Comparison of ENCODE assay signal across 10 mouse cellular contexts in genomic region chr9:66123648-66124047, GRCm38 (mm10). TPM values are rescaled to one million over a fixed set of nuclear protein-coding genes. Genes with fewer than 3 reads are reported as not detected.
A peak's percentile ranks its signal among the peaks of the same experiment; 100 is the strongest.
DNase-seq lines count a peak whose midpoint lies in the region; ATAC-seq and TF ChIP-seq lines count a peak whose summit lies in the region.
"Had no signal": no experiment of that assay in that cellular context is flagged by ENCODE, and none has a peak within 500 bp of the region (broad histone marks: within the 10 kb centered on the region; RNA-seq: fewer than 3 reads in every experiment).

No protein-coding gene starts in this region.

- H3K4me2 ChIP-seq in embryonic facial prominence, embryonic 12.5 days (replicated peaks), result peak overlapping the region; percentile 67
- H3K4me2 ChIP-seq in hindbrain, postnatal 0 days (ENCODE audit: low read depth, low read length), result peak overlapping the region; percentile 75
- H3K4me2 ChIP-seq in midbrain, postnatal 0 days (ENCODE audit: low read depth, low read length, poor library complexity, severe bottlenecking), result peak overlapping the region; percentile 70

- H3K9me3 ChIP-seq in embryonic facial prominence, embryonic 12.5 days, result no peaks in the 10 kb centered on the region
- no peaks in the 10 kb centered on the region for H3K9me3 ChIP-seq in hindbrain, postnatal 0 days (ENCODE audit: low read length)
- H3K9me3 ChIP-seq in midbrain, postnatal 0 days (ENCODE audit: low read length), result no peaks in the 10 kb centered on the region

- peak overlapping the region; percentile 71 for H3K9ac ChIP-seq in embryonic facial prominence, embryonic 12.5 days
- H3K9ac ChIP-seq in hindbrain, postnatal 0 days (replicated peaks; ENCODE audit: low read length), result peak overlapping the region; percentile 84
- peak overlapping the region; percentile 83 for H3K9ac ChIP-seq in midbrain, postnatal 0 days (replicated peaks; ENCODE audit: low read length, poor library complexity, severe bottlenecking)

- no peak for TF ChIP-seq POLR2A in lung, adult 2 months (IDR thresholded peaks at IDR 0.05; ENCODE audit: borderline replicate concordance, extremely low read depth, low read depth, low read length)

- peak overlapping the region; percentile 88 for H3K4me3 ChIP-seq in lung, adult 2 months (replicated peaks; ENCODE audit: extremely low read depth, low read depth, low read length)
- peak overlapping the region; percentile 71 for H3K4me3 ChIP-seq in embryonic facial prominence, embryonic 12.5 days
- peak overlapping the region; percentile 83 for H3K4me3 ChIP-seq in hindbrain, postnatal 0 days (ENCODE audit: low read length)
- peak overlapping the region; percentile 63 for H3K4me3 ChIP-seq in midbrain, postnatal 0 days (ENCODE audit: low read depth, low read length)

- no peaks in the 10 kb centered on the region for H3K36me3 ChIP-seq in embryonic facial prominence, embryonic 12.5 days
- no peaks in the 10 kb centered on the region for H3K36me3 ChIP-seq in hindbrain, postnatal 0 days (ENCODE audit: insufficient read depth, low read length)
- no peaks in the 10 kb centered on the region for H3K36me3 ChIP-seq in midbrain, postnatal 0 days (ENCODE audit: insufficient read depth, low read length)

- no peak for DNase-seq in lung, adult 2 months
- DNase-seq in lung, postnatal 4 days, result no peak
- DNase-seq in hindbrain, postnatal 0 days (ENCODE audit: low spot score), result no peak
- no peak for DNase-seq in midbrain, postnatal 0 days (ENCODE audit: low spot score)
- DNase-seq in ovary, adult 18-20 months (ENCODE audit: low spot score), result no peak
- no peak for DNase-seq in right cerebral cortex, adult 2 months (ENCODE audit: low spot score in 2 of 2)
- DNase-seq in thymus, postnatal 14 days, result no peak
- DNase-seq: kidney, postnatal 10 days; right cerebral cortex, postnatal 14 days had no signal

- H3K4me1 ChIP-seq in lung, adult 2 months (ENCODE audit: control insufficient read depth, insufficient read depth, low read length), result peaks cover 8% of the 10 kb centered on the region
- H3K4me1 ChIP-seq in embryonic facial prominence, embryonic 12.5 days, result peaks cover 18% of the 10 kb centered on the region; the same call in 1 of the 2 replicates
- peaks cover 18% of the 10 kb centered on the region for H3K4me1 ChIP-seq in hindbrain, postnatal 0 days (ENCODE audit: insufficient read depth, low read length)
- peaks cover 25% of the 10 kb centered on the region for H3K4me1 ChIP-seq in midbrain, postnatal 0 days (ENCODE audit: insufficient read depth, low read length)

- TF ChIP-seq CTCF in lung, adult 2 months (IDR thresholded peaks at IDR 0.05; ENCODE audit: insufficient read depth, low read length), result no peak
- TF ChIP-seq CTCF in hindbrain, postnatal 0 days (IDR thresholded peaks at IDR 0.05; ENCODE audit: low read depth), result no peak
- TF ChIP-seq CTCF in midbrain, postnatal 0 days (IDR thresholded peaks at IDR 0.05), result no peak

- ATAC-seq in embryonic facial prominence, embryonic 12.5 days (ENCODE audit: insufficient number of reproducible peaks, insufficient read depth, low FRiP score, low TSS enrichment), result no peak
- ATAC-seq in hindbrain, postnatal 0 days, result no peak
- no peak for ATAC-seq in midbrain, postnatal 0 days (ENCODE audit: low FRiP score)

- H3K27me3 ChIP-seq in embryonic facial prominence, embryonic 12.5 days, result no peaks in the 10 kb centered on the region
- H3K27me3 ChIP-seq in hindbrain, postnatal 0 days (ENCODE audit: insufficient read depth, low read length), result no peaks in the 10 kb centered on the region
- no peaks in the 10 kb centered on the region for H3K27me3 ChIP-seq in midbrain, postnatal 0 days (ENCODE audit: insufficient read depth, low read length)

- no peak overlapping the region for H3K27ac ChIP-seq in embryonic facial prominence, embryonic 12.5 days
- H3K27ac ChIP-seq in hindbrain, postnatal 0 days, result peak overlapping the region; percentile 89; the same call in 1 of the 2 replicates
- peak overlapping the region; percentile 75 for H3K27ac ChIP-seq in midbrain, postnatal 0 days (ENCODE audit: low read depth, low read length)

- 5% methylated on average over 5 of the region's 5 CpGs for WGBS in lung, adult 2 months
- 14% methylated on average over 5 of the region's 5 CpGs for WGBS in embryonic facial prominence, embryonic 12.5 days
- WGBS in hindbrain, postnatal 0 days, result 8% methylated on average over 5 of the region's 5 CpGs
- WGBS in midbrain, postnatal 0 days, result 9% methylated on average over 5 of the region's 5 CpGs

RNA-seq across cellular contexts. Expression of gene Snx1, which starts 2.7 kb away (rescaled TPM):
- 50.7 and 57.3 TPM in 2 replicates for polyA plus RNA-seq in lung, adult 2 months (2012; rRNA removed)
- polyA plus RNA-seq in embryonic facial prominence, embryonic 12.5 days (2016; fragmentation: Nextera tagmentation; extraction: Ambion mirVana), result 129 and 131 TPM in 2 replicates
- total RNA-seq in hindbrain, postnatal 0 days (2014; rRNA removed), result 43.4 and 50.4 TPM in 2 replicates
- 47.3 and 55.0 TPM in 2 replicates for polyA plus RNA-seq in hindbrain, postnatal 0 days (2015; fragmentation: Nextera tagmentation; extraction: Ambion mirVana)
- 42.3 and 47.1 TPM in 2 replicates for total RNA-seq in midbrain, postnatal 0 days (2014; rRNA removed)
- 38.1 and 44.0 TPM in 2 replicates for polyA plus RNA-seq in midbrain, postnatal 0 days (2015; fragmentation: Nextera tagmentation; extraction: Ambion mirVana)

RNA-seq across cellular contexts. Expression of gene Ciao2a, which starts 2.8 kb away (rescaled TPM):
- 7.3 and 13.0 TPM in 2 replicates for polyA plus RNA-seq in lung, adult 2 months (2012; rRNA removed)
- 166 and 174 TPM in 2 replicates for polyA plus RNA-seq in embryonic facial prominence, embryonic 12.5 days (2016; fragmentation: Nextera tagmentation; extraction: Ambion mirVana)
- total RNA-seq in hindbrain, postnatal 0 days (2014; rRNA removed), result 25.5 and 29.4 TPM in 2 replicates
- polyA plus RNA-seq in hindbrain, postnatal 0 days (2015; fragmentation: Nextera tagmentation; extraction: Ambion mirVana), result 77.6 and 84.8 TPM in 2 replicates
- total RNA-seq in midbrain, postnatal 0 days (2014; rRNA removed), result 27.5 and 28.2 TPM in 2 replicates
- 62.1 and 65.7 TPM in 2 replicates for polyA plus RNA-seq in midbrain, postnatal 0 days (2015; fragmentation: Nextera tagmentation; extraction: Ambion mirVana)

RNA-seq across cellular contexts. Expression of gene Dapk2, which starts 34.4 kb away (rescaled TPM):
- polyA plus RNA-seq in lung, adult 2 months (2012; rRNA removed), result 26.7 and 32.8 TPM in 2 replicates
- 6.0 and 6.6 TPM in 2 replicates for polyA plus RNA-seq in embryonic facial prominence, embryonic 12.5 days (2016; fragmentation: Nextera tagmentation; extraction: Ambion mirVana)
- 0.21 TPM in 1 of 2 replicates, not detected in the other for total RNA-seq in hindbrain, postnatal 0 days (2014; rRNA removed)
- 0.55 and 0.58 TPM in 2 replicates for polyA plus RNA-seq in hindbrain, postnatal 0 days (2015; fragmentation: Nextera tagmentation; extraction: Ambion mirVana)
- total RNA-seq in midbrain, postnatal 0 days (2014; rRNA removed), result 0.14 and 1.1 TPM in 2 replicates
- 0.43 and 0.58 TPM in 2 replicates for polyA plus RNA-seq in midbrain, postnatal 0 days (2015; fragmentation: Nextera tagmentation; extraction: Ambion mirVana)

RNA-seq across cellular contexts. Expression of gene Snx22, which starts 54.1 kb away (rescaled TPM):
- 14.5 and 18.0 TPM in 2 replicates for polyA plus RNA-seq in lung, adult 2 months (2012; rRNA removed)
- 6.2 and 7.7 TPM in 2 replicates for polyA plus RNA-seq in embryonic facial prominence, embryonic 12.5 days (2016; fragmentation: Nextera tagmentation; extraction: Ambion mirVana)
- total RNA-seq in hindbrain, postnatal 0 days (2014; rRNA removed), result 7.1 and 8.8 TPM in 2 replicates
- 12.8 and 13.2 TPM in 2 replicates for polyA plus RNA-seq in hindbrain, postnatal 0 days (2015; fragmentation: Nextera tagmentation; extraction: Ambion mirVana)
- 6.7 and 7.4 TPM in 2 replicates for total RNA-seq in midbrain, postnatal 0 days (2014; rRNA removed)
- 9.6 and 11.1 TPM in 2 replicates for polyA plus RNA-seq in midbrain, postnatal 0 days (2015; fragmentation: Nextera tagmentation; extraction: Ambion mirVana)
